Mouse (Mus musculus) small intestine, adult 2 months (tissue): ENCODE measurements around the gene Pkp1.

ENCODE experiments used
- CTCF ChIP-seq: fragments of 200-500 bp; IDR thresholded peaks from 2 replicates; pipeline ENCODE4 v1.5.1; 2012; ENCODE audit warnings: low read depth, mild to moderate bottlenecking, control low read depth, inconsistent platforms, low read length, moderate library complexity, mixed read lengths; ENCODE audit not compliant: insufficient replicate concordance, insufficient read length; ENCODE audit errors: extremely low read depth
- POLR2A ChIP-seq: fragments of 200-500 bp; IDR thresholded peaks from 2 replicates; pipeline ENCODE4 v1.6.1; 2012; ENCODE audit warnings: low read depth, mild to moderate bottlenecking, control low read depth, inconsistent platforms, low read length, moderate library complexity

DNA sequence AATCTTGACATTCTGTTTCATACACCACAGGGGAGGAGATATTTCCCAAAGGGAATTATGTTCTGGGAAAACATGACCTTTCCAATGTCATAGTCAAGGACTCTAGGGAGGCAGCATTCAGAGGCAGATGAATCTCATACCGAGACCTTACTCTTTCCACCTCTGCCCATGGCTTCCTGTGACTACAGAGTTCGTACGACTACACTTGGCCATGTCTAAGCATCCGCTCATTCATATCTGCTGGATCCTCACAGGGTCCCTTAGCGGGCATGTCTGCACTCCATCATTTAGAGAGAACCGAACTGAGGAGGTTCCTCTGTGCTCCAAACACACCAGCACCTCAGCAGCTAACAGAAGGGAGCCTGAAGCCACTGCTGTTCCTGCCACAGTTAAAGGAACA, 79.9 kb downstream of the Pkp1 start:
- no peak for TF ChIP-seq CTCF
- no peak for TF ChIP-seq POLR2A
